Mouse (Mus musculus) liver, embryonic 14.5 days (tissue): ENCODE data around the gene Inip.

Experiments
- CTCF ChIP-seq: IDR thresholded peaks from 2 replicates; pipeline ENCODE4 v1.5.1; 2016; ENCODE audit warnings: antibody characterized with exemption, low read depth, control low read depth
- EP300 ChIP-seq: IDR thresholded peaks from 2 replicates; pipeline ENCODE4 v1.6.1; 2016; ENCODE audit warnings: antibody characterized with exemption, low read depth

DNA sequence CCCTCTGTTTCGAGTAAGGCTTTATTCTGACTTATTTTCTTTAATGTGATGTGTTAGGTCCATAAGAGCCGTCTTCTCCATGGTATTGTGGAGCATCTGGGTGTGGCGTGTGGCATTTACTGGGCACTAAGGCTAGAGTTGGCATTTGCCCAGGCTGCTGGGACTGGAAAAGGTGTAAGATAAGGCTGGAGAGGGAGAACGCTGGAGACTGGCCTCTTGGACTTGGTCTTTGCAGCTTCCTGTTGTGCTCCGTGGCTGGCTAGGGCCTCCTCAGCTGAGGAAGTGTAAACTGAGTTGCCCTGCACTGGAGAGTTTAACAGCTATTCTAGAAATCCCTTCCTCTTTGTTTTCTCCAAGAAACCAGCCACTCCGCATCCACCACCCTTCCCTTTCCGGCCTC is 36.3 kb upstream of the Inip start:
- TF ChIP-seq CTCF (no peak), EP300 (no peak)
